Mouse (Mus musculus) heart, postnatal 14 days (tissue): Measurements from ENCODE around the gene Ankmy2. TPM values are rescaled to one million over a fixed set of nuclear protein-coding genes. Genes with fewer than 3 reads are reported as not detected.

Experiments used
- DNase-seq, 2 experiments: peaks; one replicate each; pipeline ENCODE4 v3.0.0; 2021 to 2022
- intact Hi-C: fragments of 180-260 bp; cut with DNase I; formaldehyde crosslinking; loops from one replicate; pipeline ENCODE4 v1.15.1; 2025
- long read RNA-seq, 2 experiments: library from polyadenylated mRNA; stranded (forward); transcript quantifications; one replicate each; pipeline ENCODE4 v2.0.0; 2021
- total RNA-seq, 2 experiments: library from RNA; stranded (reverse); gene quantifications; 2 replicates each; pipeline ENCODE4 v1.2.3; 2021

The Ankmy2 gene
- total RNA-seq: 10 to 100 TPM; 16.9 to 20.5 TPM
- long read RNA-seq, experiment 1, transcript Ankmy2-201 (10 exons, 2,456 nt): major isoform, 13 of 14 reads
- long read RNA-seq, experiment 1, partial matches to known transcripts: 0 of 14 reads
- long read RNA-seq, experiment 1, other reads (novel, unspliced or antisense): 1 of 14 reads
- long read RNA-seq, experiment 2, transcript Ankmy2-201 (10 exons, 2,456 nt): major isoform, 29 of 29 reads
- long read RNA-seq, experiment 2, partial matches to known transcripts: 0 of 29 reads
- long read RNA-seq, experiment 2, other reads (novel, unspliced or antisense): 0 of 29 reads

DNA sequence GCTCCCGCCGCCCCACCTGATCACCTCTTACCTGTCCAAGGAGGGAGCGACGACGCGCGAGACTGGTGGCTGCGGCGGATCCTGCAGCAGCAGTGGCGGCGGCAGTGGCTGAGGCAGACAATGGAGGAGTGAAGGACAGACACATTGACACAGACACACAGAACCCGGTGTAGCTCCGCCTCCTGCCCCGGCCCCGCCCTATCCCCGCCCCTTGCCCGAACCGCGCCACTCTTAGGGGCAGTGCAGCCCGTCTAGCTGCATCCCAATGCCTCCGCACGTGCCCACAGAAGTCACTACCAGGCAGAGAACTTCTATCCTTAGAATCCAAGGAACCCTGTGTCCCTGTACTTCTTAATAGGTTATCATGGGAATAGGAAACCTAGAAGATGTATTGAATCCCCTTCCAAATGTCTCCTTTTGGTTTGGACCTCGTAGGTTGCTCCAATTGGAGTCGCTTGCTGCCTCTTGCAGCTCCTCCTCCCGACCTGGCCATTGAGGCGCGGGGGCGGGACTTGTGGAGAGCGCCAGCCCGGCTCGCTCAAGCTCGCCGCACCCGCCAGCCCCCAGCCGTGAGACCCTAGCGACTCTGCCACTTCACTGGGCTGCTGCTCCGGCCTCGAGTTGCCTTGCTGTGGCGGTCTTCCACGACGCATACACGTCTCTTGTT, at the start of gene Ankmy2:
Gene Ankmy2 (plus strand): TSS at position 478 of the 667 bp plus-strand sequence.
- intact Hi-C loops: loop anchor here (5.0 kb wide), 2 partner anchors 39 to 109 kb away; no protein-coding TSS in a partner anchor

DNA sequence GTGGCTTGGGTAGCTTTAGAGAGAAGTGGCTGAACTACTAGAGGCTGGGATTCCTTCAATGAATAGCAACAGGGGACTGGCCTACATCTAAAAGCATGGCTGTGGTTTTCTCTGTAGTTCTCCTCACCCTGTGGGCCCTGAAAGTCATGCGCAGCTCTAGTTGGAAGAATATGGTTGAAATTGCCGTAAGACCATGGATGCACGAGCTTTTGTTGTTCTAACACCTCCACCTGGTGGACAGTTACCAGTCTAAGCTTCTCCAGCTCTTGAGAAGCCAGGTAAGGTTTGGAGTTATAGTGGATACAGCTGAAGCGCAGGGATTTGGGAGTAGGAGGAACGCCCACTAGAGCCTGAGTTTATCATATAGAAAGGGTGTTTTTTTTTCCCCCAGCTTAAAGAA, 48.5 kb upstream of the Ankmy2 start:
- DNase-seq: no peak
- intact Hi-C loops: no loop called here

More for the DNA sequence above, at the start of gene Ankmy2:
- DNase-seq: peak; percentile 92 to 93

DNA sequence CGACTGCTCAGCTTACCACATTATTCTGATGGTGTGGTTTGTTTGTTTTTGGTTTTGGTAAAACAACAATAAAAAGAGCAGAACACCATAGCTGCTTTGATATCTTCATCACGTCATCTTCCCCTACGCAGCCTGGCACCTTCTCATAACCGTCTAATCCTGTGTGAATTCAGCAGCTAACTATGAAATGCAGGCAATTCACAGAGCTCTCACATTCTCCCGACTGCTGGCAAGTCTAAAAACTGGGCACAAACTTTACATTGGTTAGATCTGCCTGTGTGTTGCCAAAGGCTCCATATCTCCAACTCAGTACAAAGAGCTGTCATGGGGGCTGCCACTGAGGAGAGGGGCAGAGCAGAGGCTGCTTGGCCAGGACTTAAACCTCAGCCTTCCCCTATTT, 46.5 kb upstream of the Ankmy2 start:
- no peak for DNase-seq
- intact Hi-C loops: loop anchor here (5.0 kb wide), 1 partner anchor 213 kb away; no protein-coding TSS in a partner anchor

DNA sequence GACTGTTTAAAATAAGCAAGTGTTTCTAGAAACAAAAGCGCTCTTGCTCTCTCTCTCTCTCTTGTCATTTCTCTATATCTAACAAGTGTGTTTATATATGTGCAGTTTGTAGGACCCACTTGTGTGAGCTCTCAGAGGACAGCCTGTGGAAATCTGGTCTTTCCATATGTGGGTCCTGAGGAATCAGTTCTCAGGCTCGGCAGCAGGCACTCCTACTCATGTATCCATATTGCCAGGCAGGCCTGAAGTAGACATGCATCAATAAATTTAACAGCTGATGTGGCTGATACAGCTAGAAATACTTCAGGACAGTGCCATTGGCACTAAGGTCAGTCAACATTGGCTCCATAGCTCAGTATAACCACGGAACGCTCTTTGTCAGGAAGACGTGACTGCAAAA, 45.8 kb upstream of the Ankmy2 start:
- intact Hi-C loops: loop anchor here (5.0 kb wide), 1 partner anchor 214 kb away; no protein-coding TSS in a partner anchor

DNA sequence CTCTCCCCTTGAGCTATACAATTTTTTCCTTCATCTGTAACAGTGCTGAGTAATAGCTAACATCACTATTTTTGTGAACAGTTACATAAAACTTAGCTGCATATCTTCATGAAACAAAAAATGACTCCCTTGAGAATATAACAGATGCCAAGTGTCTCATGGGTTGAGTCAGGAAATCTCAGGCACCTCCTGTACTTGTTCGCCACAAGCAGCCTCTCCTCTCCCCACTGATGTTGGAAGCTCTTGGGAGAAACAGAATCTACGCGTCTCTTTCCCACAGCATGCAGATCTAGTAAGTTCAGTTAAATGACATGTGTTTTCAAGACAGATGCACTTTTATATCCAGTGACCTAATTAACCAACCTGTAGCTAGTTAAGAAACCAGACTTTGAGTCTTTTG, 44.8 kb upstream of the Ankmy2 start:
- intact Hi-C loops: loop anchor here (5.0 kb wide), 1 partner anchor 215 kb away; no protein-coding TSS in a partner anchor
- DNase-seq: no peak

More for the DNA sequence above, 45.8 kb upstream of the Ankmy2 start:
- no peak for DNase-seq

DNA sequence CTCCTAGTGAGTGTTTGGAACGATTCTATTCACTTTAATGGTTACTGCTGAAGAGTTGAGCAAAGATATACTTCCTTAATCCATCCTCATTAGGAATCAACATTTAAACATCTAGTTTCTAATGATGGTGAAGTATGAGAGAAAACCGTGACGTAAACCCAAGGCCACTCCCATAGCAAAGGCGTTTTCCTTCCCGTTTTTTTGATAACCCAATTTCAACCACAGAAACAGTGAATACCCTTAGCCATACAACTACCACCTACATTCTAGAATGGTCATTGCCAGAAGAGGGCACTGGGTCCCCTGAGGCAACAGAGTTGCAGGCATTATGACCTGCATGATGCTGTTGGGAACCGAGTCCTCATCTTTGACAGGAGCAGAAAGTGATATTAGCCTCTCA, 39.8 kb upstream of the Ankmy2 start:
- intact Hi-C loops: loop anchor here (5.0 kb wide), 1 partner anchor 40 kb away; the partner anchor contains the start of genes Ankmy2 and Bzw2

DNA sequence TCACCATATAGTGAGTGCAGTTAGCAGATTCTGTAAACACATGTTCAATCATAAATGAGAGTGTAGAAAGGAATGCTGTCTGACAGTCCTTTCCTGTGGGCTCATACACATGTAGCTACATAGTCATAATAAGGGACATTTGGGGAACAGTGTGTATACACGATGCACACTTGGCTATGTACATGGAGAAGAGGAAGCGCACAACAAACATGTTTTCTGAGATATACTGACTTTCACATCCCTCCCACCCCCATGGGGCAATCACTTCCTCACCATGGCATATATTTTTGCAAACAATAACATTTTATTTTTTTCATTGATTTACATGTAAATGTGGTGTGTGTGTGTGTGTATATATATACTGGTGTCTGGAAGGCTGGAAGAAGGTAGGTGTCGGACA, 37.7 kb upstream of the Ankmy2 start:
- no peak for DNase-seq
- intact Hi-C loops: loop anchor here (5.0 kb wide), 1 partner anchor 38 kb away; the partner anchor contains the start of genes Ankmy2 and Bzw2

More for the DNA sequence above, 39.8 kb upstream of the Ankmy2 start:
- no peak for DNase-seq

DNA sequence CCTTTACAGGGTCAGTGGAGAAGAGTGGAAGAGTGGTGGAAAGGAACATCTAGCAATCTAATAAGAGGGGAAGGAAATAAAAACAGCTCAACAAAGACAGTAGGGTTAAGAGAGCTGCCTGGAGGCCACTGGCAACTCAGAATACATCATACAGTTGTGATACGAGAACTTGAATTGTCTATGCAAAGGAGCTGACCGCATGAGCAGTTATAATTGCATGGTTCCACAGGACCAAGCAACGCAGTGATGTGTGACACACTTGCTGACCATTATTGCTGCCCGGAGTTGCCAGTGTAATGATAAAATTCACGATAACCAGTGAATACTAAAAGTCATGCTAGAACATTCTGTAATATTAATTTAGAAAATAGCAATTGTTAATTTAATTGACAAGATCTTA, 30.9 kb upstream of the Ankmy2 start:
- intact Hi-C loops: no loop called here
- DNase-seq: no peak

DNA sequence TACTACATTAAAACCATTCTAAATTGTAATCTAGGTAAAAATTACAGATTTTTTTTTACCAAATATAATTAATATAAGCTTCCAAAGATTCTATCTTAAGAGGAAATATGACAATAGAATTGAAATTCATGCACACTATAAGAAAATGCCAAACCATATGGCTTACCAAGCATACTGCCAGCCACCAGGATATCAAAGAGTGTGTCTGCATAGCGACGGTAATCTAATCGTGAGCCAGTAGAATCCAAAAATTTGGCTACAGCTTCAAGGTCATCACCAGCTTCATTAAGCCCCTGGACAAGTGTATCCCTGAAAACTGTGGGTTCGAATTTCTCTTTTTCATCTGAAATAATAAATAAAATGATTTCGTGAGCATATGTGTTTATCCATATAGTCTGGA, 27.1 kb upstream of the Ankmy2 start:
- intact Hi-C loops: no loop called here
- DNase-seq: no peak

DNA sequence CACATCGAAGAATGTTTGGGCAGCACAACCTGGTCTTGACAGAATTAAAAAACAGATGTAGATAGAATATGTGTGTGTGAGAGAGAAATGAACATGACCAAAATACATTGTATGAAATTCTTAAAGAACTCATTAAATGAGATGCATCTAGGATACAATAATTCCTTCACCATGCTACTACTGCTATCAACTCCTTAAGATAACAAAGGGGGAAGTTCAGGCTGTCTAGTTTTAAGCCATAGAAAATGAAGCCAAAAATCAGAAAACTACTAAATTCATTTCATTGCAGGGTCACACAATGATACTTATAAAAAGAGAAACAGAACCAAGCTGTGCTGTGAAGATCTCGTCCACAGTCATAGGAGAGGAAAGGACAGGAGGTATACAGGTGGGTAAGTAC, 24.7 kb upstream of the Ankmy2 start:
- DNase-seq: no peak
- intact Hi-C loops: no loop called here

DNA sequence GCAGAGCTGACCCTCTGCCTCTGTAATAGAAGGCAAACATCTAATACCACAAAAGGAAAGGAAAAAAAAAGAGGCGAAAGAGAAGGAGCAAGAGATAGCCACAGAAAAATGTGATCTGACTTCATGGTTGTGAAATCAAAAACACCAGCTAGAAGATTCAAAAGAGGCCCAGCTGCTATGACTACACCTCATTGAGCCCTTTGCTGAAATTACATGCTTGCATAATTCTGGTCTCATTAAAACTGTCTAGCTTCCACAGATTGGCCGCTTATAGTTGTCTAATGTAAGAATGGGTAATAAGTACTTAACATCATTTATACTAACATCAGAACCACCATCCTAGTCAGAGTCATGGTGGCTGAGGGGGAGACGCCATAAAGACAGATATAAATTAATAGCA, 24.2 kb upstream of the Ankmy2 start:
- intact Hi-C loops: no loop called here
- no peak for DNase-seq

DNA sequence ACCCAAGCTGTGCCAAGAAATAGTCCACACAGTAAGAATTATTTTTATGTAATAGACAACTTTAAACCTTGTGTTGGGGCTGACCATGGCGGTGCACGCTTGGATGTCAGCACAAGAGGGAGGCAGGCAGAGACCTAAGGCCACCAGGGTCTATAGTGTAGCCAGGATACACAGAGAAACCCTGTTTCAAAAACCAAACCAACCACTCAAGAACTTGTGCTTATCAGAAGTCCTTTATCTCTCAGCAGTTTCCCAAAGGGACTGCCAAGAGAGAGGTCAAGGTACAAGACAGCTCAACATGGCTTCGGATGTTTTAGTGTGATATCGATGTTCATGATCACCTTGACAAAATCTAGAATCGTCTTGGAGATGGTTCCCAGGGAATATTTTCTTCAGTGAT, 23.4 kb upstream of the Ankmy2 start:
- DNase-seq: no peak
- intact Hi-C loops: no loop called here

DNA sequence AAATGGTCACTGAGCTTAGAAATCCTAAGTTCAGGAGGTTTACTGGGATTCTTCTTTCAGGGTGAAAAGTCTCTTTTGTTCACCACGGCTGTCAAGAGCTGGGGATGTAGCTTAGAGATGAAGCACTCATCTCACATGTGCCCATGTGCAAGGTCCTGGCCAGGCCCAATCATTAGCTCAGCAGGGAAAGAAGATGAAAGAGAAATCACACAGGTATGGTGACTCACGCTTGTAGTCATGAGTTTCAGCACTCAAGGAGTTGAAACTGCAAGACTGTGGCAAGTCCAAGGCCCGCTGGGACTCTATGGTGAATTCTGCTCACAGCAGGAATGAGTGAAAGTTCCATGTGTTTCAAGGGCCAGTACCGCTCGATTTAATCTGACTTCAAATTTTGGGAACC, 22.8 kb upstream of the Ankmy2 start:
- DNase-seq: no peak
- intact Hi-C loops: no loop called here

DNA sequence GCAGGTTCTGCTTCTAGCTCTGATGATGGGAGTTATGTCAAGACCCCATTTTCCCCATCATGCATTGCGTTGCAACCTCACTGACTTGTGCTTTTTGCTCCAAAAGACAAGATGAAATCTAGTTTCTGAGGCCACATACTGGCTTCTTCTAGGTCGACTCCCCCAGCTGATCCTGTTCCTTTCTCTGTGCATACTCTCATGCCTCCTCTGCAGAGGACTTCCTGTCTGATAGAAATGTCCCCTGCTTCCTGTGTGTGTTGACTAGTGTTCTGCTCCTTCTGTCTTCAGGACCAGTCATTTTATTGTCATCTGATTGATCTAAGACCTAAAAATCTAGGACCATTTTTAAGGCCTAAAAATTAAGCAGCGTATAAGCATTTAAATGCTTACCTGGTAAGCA, 21.5 kb upstream of the Ankmy2 start:
- no peak for DNase-seq
- intact Hi-C loops: no loop called here

DNA sequence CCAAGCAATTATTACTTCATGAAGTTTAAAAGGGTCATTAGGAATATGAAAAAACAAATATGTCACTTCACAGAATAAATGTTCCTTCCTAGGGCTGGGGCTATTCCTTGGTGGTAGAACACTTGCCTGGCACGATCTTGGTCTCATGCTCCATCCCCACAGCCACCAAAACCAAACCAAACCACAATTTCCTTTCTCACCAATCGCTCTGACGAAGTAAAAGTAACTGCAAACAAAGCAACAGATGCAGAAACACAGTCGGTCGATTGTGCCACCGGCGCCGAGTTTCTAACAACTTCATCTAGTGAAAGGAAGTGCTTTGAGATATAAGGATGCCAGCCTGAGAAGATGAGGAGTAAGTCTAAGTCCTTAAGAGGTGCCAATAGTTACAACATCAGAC, 20.6 kb upstream of the Ankmy2 start:
- intact Hi-C loops: no loop called here
- DNase-seq: no peak

DNA sequence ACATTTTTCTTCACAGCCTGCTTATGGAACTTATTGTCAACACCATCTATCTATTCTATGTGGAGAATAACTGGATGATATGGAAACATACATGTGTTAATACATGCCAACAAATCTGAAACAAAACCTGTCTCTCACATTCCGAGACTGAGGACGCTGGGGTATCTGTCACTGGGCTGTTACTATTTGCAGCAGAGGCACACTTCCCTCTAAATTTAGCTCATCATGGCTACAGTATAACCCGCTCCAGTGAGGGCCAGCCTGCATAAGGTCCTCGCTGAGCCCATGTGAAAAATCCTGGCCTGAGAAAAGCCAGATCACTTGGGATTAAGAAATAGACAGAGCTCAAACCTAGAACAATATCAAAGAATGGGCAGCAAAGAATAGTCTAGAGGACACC, 19.7 kb upstream of the Ankmy2 start:
- intact Hi-C loops: no loop called here
- DNase-seq: peak in 1 of 2 experiments; percentile 26

DNA sequence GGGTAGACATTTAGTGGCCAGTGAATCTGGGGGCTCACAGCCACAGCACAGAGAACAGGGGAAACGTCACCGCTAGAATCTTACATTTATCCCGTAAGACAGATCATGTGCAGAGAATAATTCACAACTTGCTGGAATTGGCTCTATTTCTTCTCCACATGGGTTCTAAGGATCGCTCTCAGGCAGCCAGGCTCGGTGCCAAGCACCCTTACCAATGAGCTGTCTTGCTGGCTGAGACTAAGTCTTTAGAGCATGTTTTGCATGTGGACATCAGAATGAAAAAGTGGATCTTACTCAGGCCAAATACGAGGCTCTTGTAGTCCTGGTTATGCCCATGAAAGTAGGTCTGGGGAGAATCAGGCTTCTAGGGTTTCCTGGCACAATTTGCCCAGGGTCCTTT, 16.5 kb upstream of the Ankmy2 start:
- DNase-seq: peak in 1 of 2 experiments; percentile 30
- intact Hi-C loops: no loop called here

DNA sequence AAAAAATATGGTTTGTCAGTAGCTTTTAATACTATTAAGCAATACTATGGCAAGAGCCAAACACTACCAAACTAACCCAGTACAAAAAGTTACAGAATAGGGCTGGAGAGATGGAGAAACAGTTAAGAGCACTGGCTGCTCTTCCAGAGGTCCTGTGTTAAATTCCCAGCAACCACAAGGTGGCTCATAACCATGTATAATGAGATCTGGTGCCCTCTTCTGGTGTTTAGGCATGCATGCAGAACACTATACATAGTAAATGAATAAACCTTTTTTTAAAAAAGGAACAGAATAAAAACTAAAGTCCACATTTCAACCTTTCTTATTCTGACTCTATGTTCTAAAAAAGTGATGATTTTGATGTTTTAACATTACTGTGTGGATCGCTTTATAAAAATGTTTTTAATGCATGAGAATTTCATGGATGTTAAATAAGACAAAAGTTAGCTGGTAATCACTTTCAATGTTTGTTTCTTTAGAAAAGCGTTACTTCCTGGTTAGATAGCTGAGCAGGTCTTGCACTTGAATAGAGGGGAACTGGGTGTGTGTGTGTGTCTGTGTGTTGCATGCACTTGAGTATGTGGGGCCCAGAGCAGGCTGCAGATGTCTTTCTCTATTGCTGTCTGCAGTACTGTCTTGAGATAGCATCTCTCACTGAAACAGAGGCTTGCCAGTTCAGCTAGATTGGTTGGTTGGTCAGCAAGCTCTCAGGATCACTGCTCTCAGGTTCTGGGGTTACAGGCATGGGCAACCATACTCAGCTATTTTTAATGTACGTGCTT, 10.5 kb upstream of the Ankmy2 start:
- no peak for DNase-seq
- intact Hi-C loops: no loop called here

DNA sequence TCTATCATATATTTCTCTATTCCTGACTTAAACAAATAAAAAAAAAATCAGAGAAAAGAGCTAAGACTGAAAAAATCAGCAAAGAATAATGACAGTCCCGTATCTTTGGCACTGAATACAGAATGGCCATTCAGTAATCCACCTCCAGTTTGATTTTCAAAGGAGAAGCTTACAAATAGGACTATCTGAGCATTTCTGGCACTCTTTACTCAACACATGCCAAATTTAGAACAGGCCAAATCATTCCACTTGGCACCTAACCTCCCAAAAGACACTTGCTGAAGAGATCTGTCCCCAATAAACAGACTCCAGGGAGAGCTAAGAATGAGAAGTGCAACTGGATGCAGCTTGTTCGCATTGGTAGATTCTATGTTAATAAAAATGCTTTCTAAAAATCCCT, 6.6 kb upstream of the Ankmy2 start:
- peak in 1 of 2 experiments; percentile 43 for DNase-seq
- intact Hi-C loops: no loop called here

DNA sequence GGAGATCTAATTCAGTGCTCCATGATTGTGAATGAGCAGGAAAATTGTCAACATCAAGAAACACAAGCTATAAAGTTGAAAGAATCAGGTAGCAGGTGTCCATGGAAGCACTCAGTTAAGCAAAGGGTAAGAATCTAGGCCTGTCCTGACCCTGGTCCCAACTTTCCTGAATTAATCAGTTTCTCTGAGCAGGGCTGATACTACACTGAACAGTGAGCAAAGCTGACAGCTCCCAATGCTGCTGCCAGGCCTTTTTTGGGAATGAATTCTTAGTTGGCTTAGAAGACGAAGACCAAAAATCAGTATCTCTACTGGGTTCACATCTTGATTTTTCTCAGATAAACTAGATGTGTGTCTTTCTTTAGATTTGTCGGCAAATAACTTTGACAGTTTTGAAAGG, 6.2 kb upstream of the Ankmy2 start:
- intact Hi-C loops: no loop called here
- no peak for DNase-seq

DNA sequence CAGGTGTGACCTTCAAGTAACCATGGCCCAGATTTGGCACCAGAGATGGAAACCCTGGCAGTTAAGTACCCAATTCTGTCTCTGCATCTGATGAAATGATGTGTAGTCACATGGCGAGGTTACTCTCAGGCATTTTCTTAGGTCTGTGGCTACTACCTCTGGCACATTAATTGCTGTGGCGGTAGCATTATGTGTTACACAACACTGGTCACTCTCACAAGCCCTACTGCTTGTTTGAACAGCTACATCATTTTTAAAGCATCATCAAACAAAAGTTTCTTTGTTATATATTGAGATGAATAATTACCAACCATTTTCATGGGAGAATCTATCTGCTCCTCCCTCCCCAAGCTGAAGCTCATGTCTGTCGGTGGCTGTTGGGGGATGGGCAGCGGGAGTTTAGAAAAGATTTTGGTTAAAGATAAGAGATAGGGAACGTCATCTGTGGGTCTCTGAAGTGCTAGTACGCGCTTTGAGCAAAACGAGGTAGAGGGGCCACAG, 1.7 kb upstream of the Ankmy2 start:
- no peak for DNase-seq

More for the DNA sequence above, 1.7 kb upstream of the Ankmy2 start:
- intact Hi-C loops: loop anchor here (5.0 kb wide), 2 partner anchors 38 to 108 kb away; no protein-coding TSS in a partner anchor
